Mouse (Mus musculus) MEL-GATA-1-ER (cell line): ENCODE results near the gene Ccdc124.
"Not testable (repeated sequence)": the region's sequence is repeated elsewhere in the genome, so short reads cannot be mapped to it uniquely, and the experiment has no call there.

Experiments used
- DNase-seq: peaks from one replicate; pipeline ENCODE4 v3.0.0-alpha.2; 2012; ENCODE audit warnings: low read depth; ENCODE audit errors: extremely low read depth

The Ccdc124 gene

GRCm38 (mm10) chr8:70895571-70896259 lies 22.0 kb upstream of the Ccdc124 start:
- DNase-seq, result not testable (repeated sequence)

DNA sequence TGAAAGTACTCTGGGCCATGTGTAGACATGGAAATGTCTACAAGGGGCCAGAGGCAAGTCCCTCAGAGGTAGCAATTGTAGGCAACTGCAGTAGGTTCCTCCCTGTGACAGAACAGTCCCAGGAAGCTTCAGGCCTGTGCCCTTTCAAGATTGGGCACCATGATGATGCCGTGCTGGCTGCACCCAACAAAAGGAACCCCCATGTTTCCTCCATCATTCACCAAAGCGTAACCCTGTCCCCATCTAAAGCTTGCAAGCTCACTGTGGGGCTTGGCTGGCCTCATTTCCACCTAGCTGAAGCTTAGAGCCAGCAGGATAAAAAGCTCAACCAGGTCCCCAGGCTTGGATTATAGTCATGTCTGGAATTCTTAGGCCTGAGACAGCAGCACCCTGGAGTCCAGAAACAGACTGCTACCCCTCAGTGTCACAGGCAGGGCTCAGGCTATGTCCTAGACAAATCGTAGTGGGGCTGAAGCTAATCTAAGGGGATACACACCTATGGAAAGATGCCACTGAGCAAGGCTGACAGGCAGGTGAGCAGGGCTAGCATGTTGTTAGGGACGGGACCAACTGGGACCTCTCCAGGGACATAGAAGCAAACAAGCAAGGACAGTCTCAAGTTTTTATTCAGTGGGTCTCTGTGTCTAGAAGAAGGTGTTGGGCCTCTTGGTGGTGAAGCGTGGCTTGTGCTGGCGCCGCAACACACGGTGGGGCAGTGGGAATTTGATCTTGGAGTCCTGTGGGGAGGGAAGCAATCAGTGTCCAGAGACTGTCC lies 21.2 kb upstream of the Ccdc124 start:
- DNase-seq, result no peak

DNA sequence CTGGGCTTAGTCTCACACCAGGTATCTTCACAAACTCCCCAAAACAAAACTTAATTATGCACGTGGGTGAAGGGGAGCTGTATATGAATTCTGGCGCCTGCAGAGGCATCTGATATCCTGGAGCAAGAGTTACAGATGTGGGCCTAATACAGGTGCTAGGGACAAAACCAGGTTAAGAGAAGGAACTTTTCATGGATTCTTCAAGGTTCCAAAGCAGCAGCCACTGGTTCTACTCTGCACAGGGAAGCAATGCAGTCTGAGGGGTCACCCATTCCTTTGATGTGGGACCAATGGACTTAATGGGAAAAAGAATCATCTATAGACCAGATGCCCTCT lies 20.6 kb upstream of the Ccdc124 start:
- no peak for DNase-seq

- DNase-seq, result peak; percentile 76
These were observed 20.1 kb upstream of the Ccdc124 start for GRCm38 (mm10) chr8:70893656-70894384.

DNA sequence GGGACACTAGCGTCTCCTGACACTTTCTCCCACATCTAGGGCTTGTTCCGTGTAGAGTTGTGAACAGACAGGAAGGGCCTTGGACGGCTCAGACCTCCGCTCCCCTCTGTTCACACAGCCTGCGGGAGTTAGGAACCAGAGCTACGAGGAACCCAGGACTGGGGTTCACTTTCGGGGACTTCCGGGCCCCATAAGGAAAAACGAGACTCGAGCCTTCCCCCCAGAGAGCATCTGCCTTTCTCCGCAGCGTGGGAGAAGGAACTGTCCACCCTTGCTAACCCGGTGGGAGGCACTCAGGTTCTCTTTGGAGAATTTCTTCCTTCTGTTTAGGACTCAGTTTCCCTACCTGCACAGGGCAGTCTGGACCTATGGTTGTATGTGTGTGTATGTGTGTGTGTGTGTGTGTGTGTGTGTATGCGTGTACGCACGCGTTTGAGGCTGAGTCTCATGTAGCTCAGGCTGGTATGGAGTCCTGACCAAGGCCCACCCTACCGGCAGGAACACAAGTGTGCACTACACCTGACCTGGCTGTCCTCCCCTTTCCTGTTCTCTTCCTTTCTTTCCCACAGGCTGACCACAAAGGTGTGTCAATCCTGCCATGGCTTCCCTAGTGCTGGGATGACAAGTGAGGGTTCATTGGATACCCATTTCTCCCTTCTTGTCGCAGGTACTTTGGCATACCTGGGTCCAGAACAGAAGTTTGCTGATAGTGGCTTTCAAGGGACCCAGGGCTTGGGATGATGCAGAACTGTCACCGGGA lies 19.3 kb upstream of the Ccdc124 start:
- DNase-seq, result no peak

DNA sequence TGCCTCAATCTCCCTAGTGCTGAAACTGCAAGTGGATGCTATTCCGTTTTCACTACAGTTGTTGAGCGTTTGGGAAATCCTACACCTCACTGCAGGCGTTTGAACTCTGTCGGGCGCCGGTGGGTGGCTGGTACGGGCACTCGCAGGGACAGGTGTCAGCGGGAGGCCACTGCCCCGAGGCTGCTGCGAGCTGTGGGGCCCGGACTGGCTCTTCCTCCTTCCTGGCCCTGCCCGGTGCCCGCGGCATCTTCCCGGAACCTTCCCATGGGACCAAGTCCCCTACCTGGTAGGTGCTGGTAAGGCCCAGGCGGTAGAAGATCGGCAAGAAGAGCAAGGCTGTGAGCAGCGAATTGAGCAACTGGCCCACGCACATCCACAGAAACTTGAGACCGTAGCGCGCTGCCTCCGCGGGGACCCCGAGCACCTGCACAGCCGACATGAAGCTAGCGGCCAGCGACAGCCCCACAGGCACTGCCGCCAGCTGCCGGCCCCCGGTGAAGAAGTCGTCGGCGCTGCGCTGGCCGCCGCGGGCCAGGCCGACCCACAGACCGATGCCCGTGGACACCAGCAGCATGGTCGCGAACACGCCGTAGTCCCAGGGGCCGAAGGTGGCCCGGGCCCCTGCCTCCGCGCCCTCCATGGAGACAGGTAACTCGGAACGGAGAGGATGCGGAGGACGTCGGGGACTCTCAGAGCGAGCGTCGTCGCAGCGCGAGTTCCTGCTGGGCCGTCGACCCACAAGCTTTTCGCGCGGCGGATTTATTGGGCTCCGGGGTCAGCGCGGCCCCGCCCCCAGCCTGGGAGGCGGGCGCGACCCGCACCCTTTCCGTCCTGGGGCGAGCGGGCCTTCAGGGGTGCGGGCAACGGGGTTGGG lies 18.5 kb upstream of the Ccdc124 start, which contains the start of gene Slc5a5:
Gene Slc5a5 (minus strand): TSS at position 736 of the 874 bp plus-strand sequence.
- DNase-seq, result no peak

DNA sequence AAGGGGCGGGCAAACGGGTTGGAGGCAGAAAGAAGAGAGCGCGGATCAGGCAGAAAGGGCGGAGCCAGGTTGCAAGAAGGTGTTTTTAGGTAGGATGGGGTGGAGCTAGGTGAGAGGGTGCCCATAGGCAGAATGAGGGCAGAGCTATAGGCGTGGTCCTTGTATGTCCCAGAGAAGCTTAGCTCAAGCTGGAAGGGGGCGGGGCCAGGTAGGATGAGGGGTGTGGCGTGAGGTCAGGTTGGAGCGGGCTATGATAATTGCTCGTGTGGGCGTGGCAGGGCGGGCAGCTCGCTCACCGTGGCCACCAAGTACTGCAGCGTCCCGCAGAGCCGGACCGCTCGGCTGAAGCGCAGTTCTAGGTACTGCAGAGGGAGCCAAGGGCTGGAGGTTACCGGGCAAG lies 17.6 kb upstream of the Ccdc124 start:
- DNase-seq, result no peak

- DNase-seq, result no peak
These were observed 16.9 kb upstream of the Ccdc124 start for GRCm38 (mm10) chr8:70890656-70891055.

DNA sequence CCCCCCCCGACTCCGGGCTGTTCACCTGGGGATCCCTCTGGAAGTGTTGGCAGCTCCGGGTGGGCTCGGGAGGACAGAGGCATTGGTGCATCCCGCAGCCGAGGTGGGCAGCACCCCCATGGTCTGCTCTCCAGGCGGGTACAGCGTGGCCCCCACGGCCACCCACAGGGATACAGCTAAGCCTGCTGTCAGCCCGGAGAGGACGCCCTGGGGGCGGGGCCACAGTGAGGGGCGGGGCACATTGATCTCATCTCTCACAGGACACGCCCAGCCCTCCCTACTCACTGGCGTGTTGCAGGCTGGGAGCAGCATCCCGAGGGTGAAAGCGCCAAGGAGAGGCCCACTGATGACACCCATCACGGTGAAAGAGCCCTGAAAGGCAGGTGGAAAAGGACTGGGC lies 13.9 kb upstream of the Ccdc124 start:
- DNase-seq, result no peak

DNA sequence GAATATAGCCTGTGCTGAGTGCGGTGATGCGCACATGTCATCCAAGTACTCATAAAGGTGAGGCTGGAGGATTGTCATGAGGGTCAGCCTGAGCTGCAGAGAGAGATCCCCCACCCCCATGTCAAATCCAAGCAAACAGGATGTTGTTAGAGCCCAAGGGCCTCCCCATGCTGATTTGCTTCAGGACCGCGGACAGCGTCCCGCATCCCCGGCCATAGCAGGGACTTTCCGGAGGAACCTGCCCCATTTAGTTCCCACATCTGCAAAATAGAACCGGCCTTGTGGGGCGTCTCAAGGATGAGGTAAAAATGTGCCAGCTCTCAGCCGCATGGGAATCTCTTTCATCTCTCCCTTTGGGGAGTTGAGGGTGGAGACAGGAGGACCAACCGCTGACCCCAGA lies 11.9 kb upstream of the Ccdc124 start:
- DNase-seq, result no peak

DNA sequence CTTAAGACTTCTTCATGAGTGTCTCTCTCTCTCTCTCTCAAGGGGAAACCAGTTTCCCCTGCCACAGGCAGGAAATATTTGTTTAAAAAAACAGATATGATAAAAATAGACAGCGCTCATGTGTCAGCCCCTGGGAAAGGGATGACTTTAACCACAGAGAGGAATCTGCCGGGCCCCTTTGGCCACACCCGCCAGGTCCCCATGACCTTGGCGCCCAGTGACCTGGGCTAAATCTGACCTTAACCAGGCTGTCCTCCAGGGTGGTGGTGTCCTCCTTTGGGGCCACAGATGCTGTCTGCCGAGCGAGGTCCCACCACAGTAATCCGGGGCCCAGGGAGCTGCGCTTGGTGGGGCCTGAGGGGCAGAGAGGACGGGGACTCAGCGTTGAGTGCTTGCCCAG lies 10.9 kb upstream of the Ccdc124 start:
- DNase-seq, result no peak

- no peak for DNase-seq
These were observed 10.5 kb upstream of the Ccdc124 start for GRCm38 (mm10) chr8:70884186-70884585.

- DNase-seq, result no peak
These were observed 6.8 kb upstream of the Ccdc124 start for GRCm38 (mm10) chr8:70880546-70880945.

- no peak for DNase-seq
These were observed 6.4 kb upstream of the Ccdc124 start for GRCm38 (mm10) chr8:70880126-70880525.

GRCm38 (mm10) chr8:70879500-70879899 lies 5.8 kb upstream of the Ccdc124 start:
- DNase-seq, result no peak

DNA sequence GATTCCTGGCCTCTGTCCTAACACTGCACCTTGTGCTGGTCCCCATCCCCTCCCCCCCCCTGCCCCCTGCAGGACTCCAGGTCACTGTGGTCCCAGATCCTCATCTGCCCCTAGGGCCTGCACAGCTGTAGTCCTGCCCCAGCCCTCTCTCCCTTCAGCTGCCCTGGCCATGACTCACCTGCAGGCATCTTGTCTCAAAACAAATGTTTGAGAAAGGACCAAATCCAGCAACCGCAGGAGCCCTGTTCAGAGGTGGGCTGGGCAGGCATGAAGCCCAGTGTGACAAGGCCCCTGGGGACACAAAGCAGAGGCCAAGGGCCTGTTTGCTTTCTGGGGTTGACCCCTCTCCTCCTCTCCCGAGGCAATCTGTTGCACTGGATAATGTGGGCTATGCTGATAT lies 4.4 kb upstream of the Ccdc124 start:
- no peak for DNase-seq

- no peak for DNase-seq
These were observed 2.6 kb upstream of the Ccdc124 start for GRCm38 (mm10) chr8:70876382-70876781.

GRCm38 (mm10) chr8:70874441-70874840 lies 706 bp upstream of the Ccdc124 start:
- no peak for DNase-seq

DNA sequence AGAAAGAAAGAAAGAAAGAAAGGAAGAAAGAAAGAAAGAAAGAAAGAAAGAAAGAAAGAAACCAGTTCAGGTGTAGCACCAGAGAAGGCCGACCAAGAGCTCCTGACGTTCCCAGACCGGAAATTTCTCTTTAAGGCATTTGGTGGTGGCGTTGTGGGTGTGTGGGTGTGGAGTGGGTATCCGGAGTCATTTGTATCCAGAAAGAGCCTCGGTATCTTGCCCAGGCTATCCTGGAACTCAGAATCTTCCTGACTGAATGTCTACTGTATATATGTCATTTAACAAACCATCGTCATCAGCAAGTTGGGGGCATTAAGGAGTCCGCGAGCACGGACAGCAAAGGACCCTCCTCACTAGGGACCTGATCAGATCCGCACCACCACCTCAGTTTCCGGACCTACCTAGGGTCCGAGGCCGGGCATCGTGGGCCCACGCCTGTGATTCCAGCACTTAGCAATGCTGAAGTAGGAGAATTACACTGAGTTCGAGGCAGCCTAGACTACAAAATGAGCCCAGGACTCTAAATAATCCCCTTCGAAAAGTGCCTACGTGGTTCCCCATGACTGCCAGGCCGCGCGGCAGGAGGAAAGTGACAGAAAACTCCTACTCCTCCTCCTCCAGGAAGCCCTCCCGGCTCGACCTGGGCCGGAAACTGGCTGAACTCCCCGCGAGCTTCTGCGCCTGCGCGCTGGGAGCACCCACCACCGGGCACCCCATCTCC lies 932 bp downstream of the Ccdc124 start:
- DNase-seq, result no peak
